In the genomic region with DNA sequence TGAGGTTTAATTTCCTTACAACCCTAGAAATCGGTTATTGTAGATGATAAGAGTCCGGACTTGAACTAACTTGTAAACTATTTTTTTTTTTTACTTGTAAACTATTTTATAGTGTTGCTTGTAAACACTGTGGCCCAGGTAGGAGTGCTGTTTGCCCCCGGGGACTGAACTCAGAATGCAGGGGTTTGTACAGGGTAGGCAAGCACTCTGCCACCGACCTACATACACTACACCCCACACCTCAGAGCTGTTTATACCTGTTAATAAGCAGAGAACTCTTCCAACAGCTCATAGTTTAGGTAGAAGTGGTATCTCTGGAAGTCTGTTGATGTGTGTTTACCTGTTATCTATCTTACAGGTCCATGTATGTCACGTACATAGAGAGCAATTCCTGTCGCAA, we compare ENCODE assay signal across 8 mouse cellular contexts. TPM values are rescaled to one million over a fixed set of nuclear protein-coding genes. Genes with fewer than 3 reads are reported as not detected.
DNase-seq lines count a peak whose midpoint lies in the region; ATAC-seq and TF ChIP-seq lines count a peak whose summit lies in the region.

No protein-coding gene starts in this region.

- H3K36me3 ChIP-seq in ES-Bruce4 (ENCODE audit: control insufficient read depth, insufficient read depth, low read length, poor library complexity, severe bottlenecking) = no peaks in the 10 kb centered on the region
- H3K36me3 ChIP-seq in hindbrain, embryonic 10.5 days = no peaks in the 10 kb centered on the region
- no peaks in the 10 kb centered on the region for H3K36me3 ChIP-seq in macrophage (ENCODE audit: inconsistent target)

- no peak for TF ChIP-seq EP300 in ES-Bruce4 (IDR thresholded peaks at IDR 0.05; ENCODE audit: insufficient read depth, low read depth, low read length)

- peak overlapping the region; percentile 78 for H3K9ac ChIP-seq in ES-Bruce4 (ENCODE audit: low read depth, poor library complexity, severe bottlenecking)

- TF ChIP-seq CTCF in ES-Bruce4 (IDR thresholded peaks at IDR 0.05; ENCODE audit: low read depth, low read length) = no peak

- H3K9me3 ChIP-seq in ES-Bruce4 (replicated peaks; ENCODE audit: control insufficient read depth, insufficient read depth, low read length, poor library complexity, severe bottlenecking) = no peaks in the 10 kb centered on the region
- H3K9me3 ChIP-seq in hindbrain, embryonic 10.5 days = no peaks in the 10 kb centered on the region

- TF ChIP-seq POLR2A in ES-Bruce4 (IDR thresholded peaks at IDR 0.05; ENCODE audit: insufficient read depth, low read length) = no peak

- H3K27me3 ChIP-seq in ES-Bruce4 (ENCODE audit: control insufficient read depth, insufficient read depth, low read length, poor library complexity, severe bottlenecking) = no peaks in the 10 kb centered on the region
- no peaks in the 10 kb centered on the region for H3K27me3 ChIP-seq in hindbrain, embryonic 10.5 days (ENCODE audit: insufficient read depth, poor library complexity, severe bottlenecking)

- H3K79me2 ChIP-seq in macrophage (ENCODE audit: inconsistent target) = peaks cover 5% of the 10 kb centered on the region; the same call in 1 of the 2 replicates

- H3K4me3 ChIP-seq in ES-Bruce4 (ENCODE audit: low read depth, low read length) (peak overlapping the region; percentile 69), macrophage (ENCODE audit: inconsistent target) (peak overlapping the region; percentile 58)
- peak overlapping the region; percentile 89 for H3K4me3 ChIP-seq in hindbrain, embryonic 10.5 days

- intact Hi-C loops in left cerebral cortex, postnatal 25 days (cut with DNase I) = loop anchor here (2.0 kb wide), 1 partner anchor 73 kb away; a partner anchor contains a TSS

- 52% methylated on average over 6 of the region's 6 CpGs for WGBS in hindbrain, embryonic 10.5 days
- 49% methylated on average over 5 of the region's 6 CpGs for WGBS in macrophage (ENCODE audit: missing documents)

- no peak for ATAC-seq in CD4-positive, CD25-positive, alpha-beta regulatory T cell, adult 4 months

- DNase-seq in heart, adult 11 months = peak; percentile 84
- DNase-seq in heart, adult 18-20 months = no peak
- DNase-seq in hindbrain, embryonic 10.5 days (ENCODE audit: low spot score) = no peak
- no peak for DNase-seq in embryo, embryonic 11 days
- DNase-seq in left cerebral cortex, postnatal 25 days (ENCODE audit: low spot score in 2 of 2) = no peak

- no peaks in the 10 kb centered on the region for H3K4me1 ChIP-seq in ES-Bruce4 (ENCODE audit: control insufficient read depth, insufficient read depth, low read length)
- peaks cover 37% of the 10 kb centered on the region for H3K4me1 ChIP-seq in hindbrain, embryonic 10.5 days (replicated peaks)

- H3K27ac ChIP-seq in ES-Bruce4 (ENCODE audit: insufficient read depth, low read length) = no peak overlapping the region
- H3K27ac ChIP-seq in hindbrain, embryonic 10.5 days = peak overlapping the region; percentile 95
- no peak overlapping the region for H3K27ac ChIP-seq in macrophage

RNA-seq across cellular contexts. Expression of a gene that starts 0.8 kb away (rescaled TPM):
- total RNA-seq in heart, adult 18-20 months (2021) = 1 to 10 TPM; 2.0 to 2.8 TPM
- polyA plus RNA-seq in ES-Bruce4 (2011; ENCODE audit: insufficient read depth, insufficient read length, low read depth, missing spikeins) = 6.0 and 7.3 TPM in 2 replicates
- polyA plus RNA-seq in hindbrain, embryonic 10.5 days (2016; fragmentation: Nextera tagmentation; extraction: Ambion mirVana) = 12.9 and 17.9 TPM in 2 replicates
- 10 to 100 TPM in 12 of 26 experiments, 1 to 10 TPM in 13, under 1 TPM in 1; 1.00 to 20.7 (median 9.2) TPM for total RNA-seq in macrophage (2018; cell fraction: chromatin; rRNA removed)
- total RNA-seq in macrophage (2018; cell fraction: cytosol; rRNA removed) = 1 to 10 TPM; 4.2 to 8.7 (median 6.3) TPM
- total RNA-seq in macrophage (2018; cell fraction: nucleus; rRNA removed) = 10 to 100 TPM in 10 of 26 experiments, 1 to 10 TPM in 16; 2.9 to 19.8 (median 7.7) TPM
- 3.7 to 8.0 TPM (median 6.1 TPM) in 3 replicates for polyA plus RNA-seq in macrophage (2018)
- 10 to 100 TPM in 1 of 2 experiments, 1 to 10 TPM in 1; 6.2 to 13.4 TPM for polyA plus RNA-seq in CD4-positive, CD25-positive, alpha-beta regulatory T cell, adult 4 months (2017; shearing (Covaris generic))
- 1 to 10 TPM; 3.7 to 4.8 TPM for total RNA-seq in left cerebral cortex, postnatal 25 days (2021)

RNA-seq across cellular contexts. Expression of a gene that starts 1.0 kb away (rescaled TPM):
- total RNA-seq in heart, adult 18-20 months (2021) = 10 to 100 TPM; 34.6 to 38.1 TPM
- 91.4 and 95.8 TPM in 2 replicates for polyA plus RNA-seq in ES-Bruce4 (2011; ENCODE audit: insufficient read depth, insufficient read length, low read depth, missing spikeins)
- polyA plus RNA-seq in hindbrain, embryonic 10.5 days (2016; fragmentation: Nextera tagmentation; extraction: Ambion mirVana) = 203 and 209 TPM in 2 replicates
- total RNA-seq in macrophage (2018; cell fraction: chromatin; rRNA removed) = 10 to 100 TPM in 10 of 26 experiments, 1 to 10 TPM in 16; 1.4 to 28.2 (median 8.6) TPM
- 10 to 100 TPM; 24.0 to 41.5 (median 31.3) TPM for total RNA-seq in macrophage (2018; cell fraction: cytosol; rRNA removed)
- 10 to 100 TPM in 11 of 26 experiments, 1 to 10 TPM in 15; 3.3 to 25.5 (median 8.6) TPM for total RNA-seq in macrophage (2018; cell fraction: nucleus; rRNA removed)
- 31.2 to 78.5 TPM (median 36.3 TPM) in 3 replicates for polyA plus RNA-seq in macrophage (2018)
- polyA plus RNA-seq in CD4-positive, CD25-positive, alpha-beta regulatory T cell, adult 4 months (2017; shearing (Covaris generic)) = 10 to 100 TPM; 29.0 to 34.9 TPM
- 100 to 1,000 TPM; 113 to 120 TPM for total RNA-seq in left cerebral cortex, postnatal 25 days (2021)

RNA-seq across cellular contexts. Expression of a gene that starts 24.9 kb away (rescaled TPM):
- 10 to 100 TPM; 46.9 to 60.7 TPM for total RNA-seq in heart, adult 18-20 months (2021)
- 24.5 and 25.5 TPM in 2 replicates for polyA plus RNA-seq in ES-Bruce4 (2011; ENCODE audit: insufficient read depth, insufficient read length, low read depth, missing spikeins)
- polyA plus RNA-seq in hindbrain, embryonic 10.5 days (2016; fragmentation: Nextera tagmentation; extraction: Ambion mirVana) = 48.2 and 54.4 TPM in 2 replicates
- total RNA-seq in macrophage (2018; cell fraction: chromatin; rRNA removed) = 100 to 1,000 TPM in 1 of 26 experiments, 10 to 100 TPM in 25; 34.4 to 104 (median 65.7) TPM
- total RNA-seq in macrophage (2018; cell fraction: cytosol; rRNA removed) = 10 to 100 TPM; 49.8 to 85.2 (median 66.4) TPM
- 100 to 1,000 TPM in 3 of 26 experiments, 10 to 100 TPM in 23; 46.8 to 116 (median 88.0) TPM for total RNA-seq in macrophage (2018; cell fraction: nucleus; rRNA removed)
- 52.4 to 61.0 TPM (median 59.3 TPM) in 3 replicates for polyA plus RNA-seq in macrophage (2018)
- polyA plus RNA-seq in CD4-positive, CD25-positive, alpha-beta regulatory T cell, adult 4 months (2017; shearing (Covaris generic)) = 10 to 100 TPM; 19.2 to 20.8 TPM
- 10 to 100 TPM; 34.2 to 40.8 TPM for total RNA-seq in left cerebral cortex, postnatal 25 days (2021)
